Comparison of ENCODE assay signal across 8 mouse cellular contexts in the genomic region with DNA sequence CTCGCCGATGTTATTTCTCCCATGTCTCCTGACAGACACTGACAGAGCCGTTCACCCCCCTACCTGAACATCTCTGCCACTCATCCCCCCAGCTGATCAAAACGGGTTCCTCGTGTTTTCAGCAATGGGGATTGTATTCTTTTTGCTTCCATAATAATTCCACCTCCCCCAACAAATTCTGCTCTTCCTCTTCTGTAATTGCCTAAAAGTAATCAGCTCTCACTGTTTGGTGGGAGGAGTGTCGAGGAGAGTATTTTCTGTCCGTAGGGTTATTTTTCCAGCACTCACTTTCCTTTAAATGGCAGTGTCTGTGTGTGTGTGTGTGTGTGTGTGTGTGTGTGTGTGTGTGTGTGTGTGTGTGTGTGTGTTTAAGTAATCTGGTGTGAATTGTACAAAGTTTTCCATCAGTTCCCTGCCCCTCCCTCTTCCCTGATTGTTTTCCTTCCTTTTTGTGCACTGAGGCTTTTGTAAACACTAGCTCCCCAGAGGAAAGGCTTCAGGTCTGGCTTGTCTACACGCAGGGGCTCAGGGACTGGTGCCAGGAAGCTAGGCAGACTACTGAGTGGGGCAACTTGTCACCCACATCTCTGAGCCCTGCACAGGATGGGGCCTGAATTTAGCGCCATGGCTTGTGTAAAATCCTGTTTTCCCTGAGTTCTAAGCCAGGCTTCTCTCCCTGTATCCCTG. TPM values are rescaled to one million over a fixed set of nuclear protein-coding genes. Genes with fewer than 3 reads are reported as not detected.
DNase-seq lines count a peak whose midpoint lies in the region; ATAC-seq and TF ChIP-seq lines count a peak whose summit lies in the region.

No protein-coding gene starts in this region.

- no peaks in the 10 kb centered on the region for H3K27me3 ChIP-seq in heart, adult 2 months (ENCODE audit: control insufficient read depth, insufficient read depth, low read length)
- no peaks in the 10 kb centered on the region for H3K27me3 ChIP-seq in lung, embryonic 16.5 days (ENCODE audit: control insufficient read depth, insufficient read depth, low read depth, low read length)
- H3K27me3 ChIP-seq in stomach, postnatal 0 days (ENCODE audit: control insufficient read depth, insufficient read depth, low read length) = no peaks in the 10 kb centered on the region

- no peak for TF ChIP-seq CTCF in heart, adult 2 months (IDR thresholded peaks at IDR 0.05)
- TF ChIP-seq CTCF in stomach, postnatal 0 days (IDR thresholded peaks at IDR 0.05; ENCODE audit: low read depth) = no peak

- ATAC-seq in lung, embryonic 16.5 days (ENCODE audit: low read depth) = peak; percentile 40
- ATAC-seq in stomach, postnatal 0 days (ENCODE audit: low FRiP score, low TSS enrichment) = peak; percentile 27; the same call in 1 of the 2 replicates

- WGBS in heart, adult 2 months = 10% methylated on average over 9 of the region's 9 CpGs
- WGBS in lung, embryonic 16.5 days = 2% methylated on average over 9 of the region's 9 CpGs
- WGBS in stomach, postnatal 0 days = 6% methylated on average over 9 of the region's 9 CpGs

- TF ChIP-seq POLR2A in heart, adult 2 months (IDR thresholded peaks at IDR 0.05; ENCODE audit: insufficient read depth, low read depth, low read length) = peak; percentile 64; the same call in 1 of the 2 replicates

- peak overlapping the region; percentile 99 for H3K27ac ChIP-seq in brown adipose tissue, adult 24 weeks (replicated peaks; ENCODE audit: low read depth, low read length)
- H3K27ac ChIP-seq in heart, adult 2 months = peak overlapping the region; percentile 99
- peak overlapping the region; percentile 97 for H3K27ac ChIP-seq in lung, embryonic 16.5 days (ENCODE audit: low read length)
- peak overlapping the region; percentile 96 for H3K27ac ChIP-seq in stomach, postnatal 0 days (replicated peaks)

- peak overlapping the region; percentile 64 for H3K9ac ChIP-seq in heart, adult 2 months (ENCODE audit: low read depth, low read length)
- H3K9ac ChIP-seq in lung, embryonic 16.5 days (ENCODE audit: low read length) = peak overlapping the region; percentile 70
- H3K9ac ChIP-seq in stomach, postnatal 0 days (ENCODE audit: low read length) = peak overlapping the region; percentile 63

- peaks cover 25% of the 10 kb centered on the region for H3K4me1 ChIP-seq in brown adipose tissue, adult 24 weeks (ENCODE audit: control insufficient read depth, insufficient read depth, insufficient read length, low read length)
- H3K4me1 ChIP-seq in heart, adult 2 months (ENCODE audit: control insufficient read depth, insufficient read depth, low read length) = peaks cover 35% of the 10 kb centered on the region
- H3K4me1 ChIP-seq in lung, embryonic 16.5 days (replicated peaks; ENCODE audit: control insufficient read depth, insufficient read depth, low read length) = peaks cover 48% of the 10 kb centered on the region
- peaks cover under 1% of the 10 kb centered on the region; the same call in 1 of the 2 replicates for H3K4me1 ChIP-seq in stomach, postnatal 0 days (replicated peaks; ENCODE audit: control insufficient read depth, insufficient read depth)

- H3K9me3 ChIP-seq in lung, embryonic 16.5 days (ENCODE audit: control insufficient read depth, low read length) = no peaks in the 10 kb centered on the region
- H3K9me3 ChIP-seq in stomach, postnatal 0 days (ENCODE audit: control insufficient read depth, low read length) = no peaks in the 10 kb centered on the region

- intact Hi-C loops in left cerebral cortex, postnatal 4 days (cut with DNase I) = no loop called here
- intact Hi-C loops in left cerebral cortex, postnatal 36 days (cut with DNase I) = loop anchor here (2.0 kb wide), 2 partner anchors 13 to 17 kb away; no protein-coding TSS in a partner anchor
- intact Hi-C loops in heart, adult 2 months (cut with DNase I) = no loop called here

- peak; percentile 92 for TF ChIP-seq EP300 in heart, adult 2 months (IDR thresholded peaks at IDR 0.05; ENCODE audit: insufficient read depth, low read depth, low read length)
- peak; percentile 85 for TF ChIP-seq EP300 in stomach, postnatal 0 days (optimal IDR thresholded peaks at IDR 0.05)

- peak; percentile 56 for DNase-seq in left cerebral cortex, postnatal 4 days
- DNase-seq in left cerebral cortex, postnatal 36 days (ENCODE audit: low spot score in 2 of 2) = no peak
- DNase-seq in heart, adult 2 months = peak; percentile 74 to 82
- peak; percentile 74 for DNase-seq in kidney, adult 11 months
- DNase-seq in stomach, postnatal 0 days (ENCODE audit: low spot score) = peak; percentile 77
- DNase-seq in spleen, adult 18-20 months = no peak

- peak overlapping the region; percentile 60 for H3K4me3 ChIP-seq in brown adipose tissue, adult 24 weeks (ENCODE audit: insufficient read depth, low read depth, low read length)
- H3K4me3 ChIP-seq in heart, adult 2 months = peak overlapping the region; percentile 40
- H3K4me3 ChIP-seq in lung, embryonic 16.5 days (ENCODE audit: low read length) = peak overlapping the region; percentile 52
- H3K4me3 ChIP-seq in stomach, postnatal 0 days (ENCODE audit: low read depth, low read length) = peak overlapping the region; percentile 82

- peaks cover 24% of the 10 kb centered on the region for H3K36me3 ChIP-seq in heart, adult 2 months (ENCODE audit: control insufficient read depth, insufficient read depth, low read length)
- peaks cover 18% of the 10 kb centered on the region for H3K36me3 ChIP-seq in lung, embryonic 16.5 days (ENCODE audit: control insufficient read depth, insufficient read depth, low read length)
- H3K36me3 ChIP-seq in stomach, postnatal 0 days (ENCODE audit: control insufficient read depth, insufficient read depth, low read length) = peaks cover 11% of the 10 kb centered on the region

- peak overlapping the region; percentile 81 for H3K4me2 ChIP-seq in lung, embryonic 16.5 days (ENCODE audit: low read depth, low read length)
- H3K4me2 ChIP-seq in stomach, postnatal 0 days (replicated peaks; ENCODE audit: low read depth) = peak overlapping the region; percentile 65

- H3K79me2 ChIP-seq in heart, adult 2 months (replicated peaks; ENCODE audit: control insufficient read depth, insufficient read depth, low read length) = peaks cover 2% of the 10 kb centered on the region

RNA-seq across cellular contexts. Expression of a gene that starts 0.7 kb away (rescaled TPM):
- total RNA-seq in left cerebral cortex, postnatal 4 days (2021) = 1 to 10 TPM; 7.9 to 8.1 TPM
- total RNA-seq in left cerebral cortex, postnatal 36 days (2021) = 10 to 100 TPM; 12.4 to 44.2 TPM
- polyA plus RNA-seq in brown adipose tissue, adult 24 weeks (2012; ENCODE audit: insufficient read depth, insufficient read length, missing spikeins) = 16.6 and 53.4 TPM in 2 replicates
- 10 to 100 TPM; 29.9 to 31.0 TPM for total RNA-seq in heart, adult 2 months (2021)
- polyA plus RNA-seq in heart, adult 2 months (2012; rRNA removed) = 33.5 and 35.9 TPM in 2 replicates
- 130 and 135 TPM in 2 replicates for polyA plus RNA-seq in lung, embryonic 16.5 days (2015; fragmentation: Nextera tagmentation; extraction: Ambion mirVana)
- polyA plus RNA-seq in stomach, postnatal 0 days (2015; fragmentation: Nextera tagmentation; extraction: Ambion mirVana) = 85.9 and 96.8 TPM in 2 replicates

RNA-seq across cellular contexts. Expression of a gene that starts 31.4 kb away (rescaled TPM):
- under 1 TPM; 0.48 to 0.54 TPM for total RNA-seq in left cerebral cortex, postnatal 4 days (2021)
- under 1 TPM; 0.23 to 0.30 TPM for total RNA-seq in left cerebral cortex, postnatal 36 days (2021)
- not detected in 2 replicates for polyA plus RNA-seq in brown adipose tissue, adult 24 weeks (2012; ENCODE audit: insufficient read depth, insufficient read length, missing spikeins)
- not detected for total RNA-seq in heart, adult 2 months (2021)
- 0.16 TPM in 1 of 2 replicates, not detected in the other for polyA plus RNA-seq in heart, adult 2 months (2012; rRNA removed)
- 0.09 and 0.24 TPM in 2 replicates for polyA plus RNA-seq in lung, embryonic 16.5 days (2015; fragmentation: Nextera tagmentation; extraction: Ambion mirVana)
- 38.5 and 45.1 TPM in 2 replicates for polyA plus RNA-seq in stomach, postnatal 0 days (2015; fragmentation: Nextera tagmentation; extraction: Ambion mirVana)

RNA-seq across cellular contexts. Expression of a gene that starts 42.6 kb away (rescaled TPM):
- total RNA-seq in left cerebral cortex, postnatal 4 days (2021) = 10 to 100 TPM; 19.0 to 20.0 TPM
- total RNA-seq in left cerebral cortex, postnatal 36 days (2021) = 10 to 100 TPM; 12.7 to 22.2 TPM
- polyA plus RNA-seq in brown adipose tissue, adult 24 weeks (2012; ENCODE audit: insufficient read depth, insufficient read length, missing spikeins) = 0.38 and 0.55 TPM in 2 replicates
- total RNA-seq in heart, adult 2 months (2021) = 1 to 10 TPM; 9.3 to 9.4 TPM
- polyA plus RNA-seq in heart, adult 2 months (2012; rRNA removed) = 14.5 and 17.0 TPM in 2 replicates
- polyA plus RNA-seq in lung, embryonic 16.5 days (2015; fragmentation: Nextera tagmentation; extraction: Ambion mirVana) = 159 and 191 TPM in 2 replicates
- 7.9 and 9.0 TPM in 2 replicates for polyA plus RNA-seq in stomach, postnatal 0 days (2015; fragmentation: Nextera tagmentation; extraction: Ambion mirVana)

Comparison
In these comparisons a context has a peak if more than half of its experiments do, and no peak if none do; other contexts are left out.
1. DNase-seq: peak in left cerebral cortex, postnatal 4 days (single experiment), heart, adult 2 months (2 of 2), kidney, adult 11 months (single experiment) and stomach, postnatal 0 days (single experiment); none in left cerebral cortex, postnatal 36 days (0 of 2) and spleen, adult 18-20 months (0 of 2).
2. RNA of a gene that starts 31.4 kb away (polyA plus RNA-seq): 38.5 to 45.1 TPM in stomach, postnatal 0 days; 0.16 TPM in heart, adult 2 months, 0.09 to 0.24 TPM in lung, embryonic 16.5 days and not detected in brown adipose tissue, adult 24 weeks; every median in the first group is over 10 times any median in the second.
3. Peak in every context shown above with its lines, with median percentiles within 50 percentile points of each other: H3K27ac ChIP-seq, H3K4me3 ChIP-seq and H3K9ac ChIP-seq.